Mouse (Mus musculus): ENCODE data around the gene Rasl10a. TPM values are rescaled to one million over a fixed set of nuclear protein-coding genes. Genes with fewer than 3 reads are reported as not detected.

Rasl10a gene
- 0.45 and 0.92 TPM in 2 replicates for polyA plus RNA-seq (2015; fragmentation: Nextera tagmentation; extraction: Ambion mirVana)

- WGBS, result 1% methylated on average over 71 of the region's 77 CpGs
- H3K4me2 ChIP-seq (ENCODE audit: low read depth, low read length), result peak within 1 kb of the TSS; percentile 93
- H3K4me1 ChIP-seq (replicated peaks; ENCODE audit: control insufficient read depth, insufficient read depth, low read length), result peaks cover 25% of the 10 kb centered on the region
- H3K36me3 ChIP-seq (ENCODE audit: control insufficient read depth, insufficient read depth, low read length), result no peaks in the 10 kb centered on the region
- peak within 1 kb of the TSS; percentile 61 for H3K9ac ChIP-seq (ENCODE audit: low read length)
- H3K4me3 ChIP-seq (ENCODE audit: low read length), result peak within 1 kb of the TSS; percentile 54
- no peak for ATAC-seq (ENCODE audit: low read depth)
- peaks cover 63% of the 10 kb centered on the region for H3K27me3 ChIP-seq (ENCODE audit: control insufficient read depth, insufficient read depth, low read depth, low read length)
- no peak within 1 kb of the TSS for H3K27ac ChIP-seq (ENCODE audit: low read length)
- H3K9me3 ChIP-seq (ENCODE audit: control insufficient read depth, low read length), result no peaks in the 10 kb centered on the region
Observed at GRCm38 (mm10) chr11:5057856-5058641, at the start of gene Rasl10a. Gene Rasl10a (plus strand): TSS chr11:5058128.

GRCm38 (mm10) chr11:5008867-5009266 lies 49.1 kb upstream of the Rasl10a start:
- Histone ChIP-seq H3K27ac (ENCODE audit: low read length) (no peak overlapping the region), H3K9me3 (ENCODE audit: control insufficient read depth, low read length) (no peaks in the 10 kb centered on the region), H3K4me2 (ENCODE audit: low read depth, low read length) (no peak overlapping the region), H3K9ac (ENCODE audit: low read length) (no peak overlapping the region), H3K4me3 (ENCODE audit: low read length) (no peak overlapping the region), H3K27me3 (ENCODE audit: control insufficient read depth, insufficient read depth, low read depth, low read length) (no peaks in the 10 kb centered on the region), H3K4me1 (replicated peaks; ENCODE audit: control insufficient read depth, insufficient read depth, low read length) (no peaks in the 10 kb centered on the region; the same call in 1 of the 2 replicates), H3K36me3 (ENCODE audit: control insufficient read depth, insufficient read depth, low read length) (peaks cover 6% of the 10 kb centered on the region; the same call in 1 of the 2 replicates)
- no peak for ATAC-seq (ENCODE audit: low read depth)
- WGBS, result 65% methylated on average over 3 of the region's 3 CpGs

GRCm38 (mm10) chr11:5009354-5010074 lies 48.4 kb upstream of the Rasl10a start:
- Histone ChIP-seq H3K27ac (ENCODE audit: low read length) (no peak overlapping the region), H3K4me1 (replicated peaks; ENCODE audit: control insufficient read depth, insufficient read depth, low read length) (no peaks in the 10 kb centered on the region; the same call in 1 of the 2 replicates), H3K4me2 (ENCODE audit: low read depth, low read length) (no peak overlapping the region), H3K27me3 (ENCODE audit: control insufficient read depth, insufficient read depth, low read depth, low read length) (no peaks in the 10 kb centered on the region), H3K36me3 (ENCODE audit: control insufficient read depth, insufficient read depth, low read length) (peaks cover 6% of the 10 kb centered on the region; the same call in 1 of the 2 replicates), H3K4me3 (ENCODE audit: low read length) (no peak overlapping the region), H3K9me3 (ENCODE audit: control insufficient read depth, low read length) (no peaks in the 10 kb centered on the region), H3K9ac (ENCODE audit: low read length) (no peak overlapping the region)
- ATAC-seq (ENCODE audit: low read depth), result no peak
- 68% methylated on average over 3 of the region's 3 CpGs for WGBS

GRCm38 (mm10) chr11:5010205-5010604 lies 47.7 kb upstream of the Rasl10a start:
- Histone ChIP-seq H3K9me3 (ENCODE audit: control insufficient read depth, low read length) (no peaks in the 10 kb centered on the region), H3K4me1 (replicated peaks; ENCODE audit: control insufficient read depth, insufficient read depth, low read length) (no peaks in the 10 kb centered on the region; the same call in 1 of the 2 replicates), H3K36me3 (ENCODE audit: control insufficient read depth, insufficient read depth, low read length) (peaks cover 6% of the 10 kb centered on the region; the same call in 1 of the 2 replicates), H3K9ac (ENCODE audit: low read length) (no peak overlapping the region), H3K27me3 (ENCODE audit: control insufficient read depth, insufficient read depth, low read depth, low read length) (no peaks in the 10 kb centered on the region), H3K27ac (ENCODE audit: low read length) (no peak overlapping the region), H3K4me3 (ENCODE audit: low read length) (no peak overlapping the region), H3K4me2 (ENCODE audit: low read depth, low read length) (no peak overlapping the region)
- ATAC-seq (ENCODE audit: low read depth), result no peak
- 79% methylated on average over 1 of the region's 1 CpGs for WGBS

- H3K9ac ChIP-seq (ENCODE audit: low read length), result no peak overlapping the region
- WGBS, result 81% methylated on average over 1 of the region's 1 CpGs
- no peak overlapping the region for H3K27ac ChIP-seq (ENCODE audit: low read length)
- no peak overlapping the region for H3K4me2 ChIP-seq (ENCODE audit: low read depth, low read length)
- no peak for ATAC-seq (ENCODE audit: low read depth)
- H3K27me3 ChIP-seq (ENCODE audit: control insufficient read depth, insufficient read depth, low read depth, low read length), result no peaks in the 10 kb centered on the region
- H3K9me3 ChIP-seq (ENCODE audit: control insufficient read depth, low read length), result no peaks in the 10 kb centered on the region
- H3K4me3 ChIP-seq (ENCODE audit: low read length), result no peak overlapping the region
- peaks cover 11% of the 10 kb centered on the region for H3K36me3 ChIP-seq (ENCODE audit: control insufficient read depth, insufficient read depth, low read length)
- no peaks in the 10 kb centered on the region; the same call in 1 of the 2 replicates for H3K4me1 ChIP-seq (replicated peaks; ENCODE audit: control insufficient read depth, insufficient read depth, low read length)
Observed at GRCm38 (mm10) chr11:5011480-5011879, 46.4 kb upstream of the Rasl10a start.

GRCm38 (mm10) chr11:5012213-5012715 lies 45.7 kb upstream of the Rasl10a start:
- H3K4me1 ChIP-seq (replicated peaks; ENCODE audit: control insufficient read depth, insufficient read depth, low read length), result no peaks in the 10 kb centered on the region; the same call in 1 of the 2 replicates
- H3K9me3 ChIP-seq (ENCODE audit: control insufficient read depth, low read length), result no peaks in the 10 kb centered on the region
- H3K36me3 ChIP-seq (ENCODE audit: control insufficient read depth, insufficient read depth, low read length), result peaks cover 11% of the 10 kb centered on the region
- ATAC-seq (ENCODE audit: low read depth), result no peak
- no peaks in the 10 kb centered on the region for H3K27me3 ChIP-seq (ENCODE audit: control insufficient read depth, insufficient read depth, low read depth, low read length)
- H3K9ac ChIP-seq (ENCODE audit: low read length), result no peak overlapping the region
- 80% methylated on average over 5 of the region's 5 CpGs for WGBS
- H3K27ac ChIP-seq (ENCODE audit: low read length), result no peak overlapping the region
- H3K4me2 ChIP-seq (ENCODE audit: low read depth, low read length), result no peak overlapping the region
- H3K4me3 ChIP-seq (ENCODE audit: low read length), result no peak overlapping the region

- Histone ChIP-seq H3K4me3 (ENCODE audit: low read length) (no peak overlapping the region), H3K4me2 (ENCODE audit: low read depth, low read length) (no peak overlapping the region), H3K36me3 (ENCODE audit: control insufficient read depth, insufficient read depth, low read length) (peaks cover 30% of the 10 kb centered on the region), H3K9ac (ENCODE audit: low read length) (no peak overlapping the region), H3K27ac (ENCODE audit: low read length) (no peak overlapping the region), H3K4me1 (replicated peaks; ENCODE audit: control insufficient read depth, insufficient read depth, low read length) (no peaks in the 10 kb centered on the region), H3K27me3 (ENCODE audit: control insufficient read depth, insufficient read depth, low read depth, low read length) (no peaks in the 10 kb centered on the region), H3K9me3 (ENCODE audit: control insufficient read depth, low read length) (no peaks in the 10 kb centered on the region)
- 0 out of 2 replicates have a peak, but pooled peaks have one; percentile 51 for ATAC-seq (ENCODE audit: low read depth)
- 47% methylated on average over 2 of the region's 2 CpGs for WGBS
Observed at GRCm38 (mm10) chr11:5015720-5016119, 42.2 kb upstream of the Rasl10a start.

GRCm38 (mm10) chr11:5016286-5016685 lies 41.6 kb upstream of the Rasl10a start:
- peaks cover 31% of the 10 kb centered on the region for H3K36me3 ChIP-seq (ENCODE audit: control insufficient read depth, insufficient read depth, low read length)
- ATAC-seq (ENCODE audit: low read depth), result no peak

GRCm38 (mm10) chr11:5017506-5017905 lies 40.4 kb upstream of the Rasl10a start:
- no peak for ATAC-seq (ENCODE audit: low read depth)
- Histone ChIP-seq H3K27ac (ENCODE audit: low read length) (no peak overlapping the region), H3K4me3 (ENCODE audit: low read length) (no peak overlapping the region), H3K4me1 (replicated peaks; ENCODE audit: control insufficient read depth, insufficient read depth, low read length) (no peaks in the 10 kb centered on the region), H3K27me3 (ENCODE audit: control insufficient read depth, insufficient read depth, low read depth, low read length) (no peaks in the 10 kb centered on the region), H3K36me3 (ENCODE audit: control insufficient read depth, insufficient read depth, low read length) (peaks cover 28% of the 10 kb centered on the region), H3K4me2 (ENCODE audit: low read depth, low read length) (no peak overlapping the region), H3K9ac (ENCODE audit: low read length) (no peak overlapping the region), H3K9me3 (ENCODE audit: control insufficient read depth, low read length) (no peaks in the 10 kb centered on the region)
- WGBS, result 58% methylated on average over 6 of the region's 6 CpGs

More at GRCm38 (mm10) chr11:5016286-5016685, 41.6 kb upstream of the Rasl10a start:
- Histone ChIP-seq H3K4me1 (replicated peaks; ENCODE audit: control insufficient read depth, insufficient read depth, low read length) (no peaks in the 10 kb centered on the region), H3K4me2 (ENCODE audit: low read depth, low read length) (no peak overlapping the region), H3K4me3 (ENCODE audit: low read length) (no peak overlapping the region), H3K9ac (ENCODE audit: low read length) (no peak overlapping the region), H3K9me3 (ENCODE audit: control insufficient read depth, low read length) (no peaks in the 10 kb centered on the region), H3K27me3 (ENCODE audit: control insufficient read depth, insufficient read depth, low read depth, low read length) (no peaks in the 10 kb centered on the region), H3K27ac (ENCODE audit: low read length) (no peak overlapping the region)
- WGBS, result 87% methylated on average over 5 of the region's 5 CpGs
